Mouse (Mus musculus) cerebellum, adult 18-20 months (tissue): ENCODE measurements around the gene Rbsn.

Source experiments
- DNase-seq, 2 experiments: peaks; one replicate each; pipeline ENCODE4 v3.0.0; 2021

The Rbsn gene

GRCm38 (mm10) chr6:92162724-92163123, 52.0 kb downstream of the Rbsn start:
- no peak for DNase-seq

DNA sequence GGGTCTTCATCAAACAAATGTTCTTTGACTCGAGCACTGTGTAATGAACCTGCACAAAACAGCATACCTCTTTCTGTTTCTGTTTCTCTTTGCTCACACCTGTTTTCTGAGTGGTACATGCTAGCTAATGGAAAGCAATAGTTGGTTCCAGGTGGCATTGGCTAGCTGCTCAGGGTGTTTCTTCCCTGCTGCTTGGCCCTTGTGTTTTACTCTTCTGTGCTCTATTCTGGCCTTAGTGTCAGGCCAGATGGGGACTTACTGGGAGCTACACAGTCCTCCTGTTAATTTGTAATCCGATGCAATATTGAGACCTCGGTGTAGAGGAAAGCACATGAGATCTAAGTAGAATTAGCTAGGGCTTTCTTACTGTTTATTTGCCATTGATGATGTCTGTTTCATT, 55.9 kb downstream of the Rbsn start:
- DNase-seq = peak; percentile 42 to 52

DNA sequence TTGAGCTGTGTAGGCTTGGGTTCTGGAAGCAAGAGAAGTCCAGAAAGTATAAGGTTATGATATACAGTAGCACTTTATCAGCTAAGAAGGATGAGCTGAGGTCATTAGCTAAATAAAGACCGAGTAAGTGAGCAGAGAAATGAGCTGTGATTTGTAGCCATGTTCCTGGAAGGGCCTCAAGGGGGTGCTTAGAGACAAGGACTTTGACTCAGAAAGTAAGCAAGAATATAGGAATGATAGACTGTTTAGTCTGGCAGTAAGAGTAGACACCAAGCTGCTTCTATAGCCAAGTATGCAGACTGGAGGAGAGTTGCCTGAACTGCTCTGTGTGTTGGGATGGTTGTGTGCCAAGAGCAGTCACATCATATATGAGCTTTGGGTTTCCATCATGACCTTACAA, 61.0 kb downstream of the Rbsn start:
- DNase-seq = no peak

GRCm38 (mm10) chr6:92145881-92146280, 68.8 kb downstream of the Rbsn start:
- DNase-seq = no peak
